Mouse (Mus musculus): ENCODE data around the gene Cdiptos. TPM values are rescaled to one million over a fixed set of nuclear protein-coding genes. Genes with fewer than 3 reads are reported as not detected.

The Cdiptos gene
- polyA plus RNA-seq, 1 experiment from 2014 or later: 0.72 TPM

GRCm38 (mm10) chr7:126982054-126982453 lies 6.2 kb upstream of the Cdiptos start:
- Histone ChIP-seq H3K4me3 (no peak overlapping the region), H3K27me3 (ENCODE audit: poor library complexity, severe bottlenecking) (no peaks in the 10 kb centered on the region), H3K4me1 (peaks cover 16% of the 10 kb centered on the region), H3K9me3 (no peaks in the 10 kb centered on the region), H3K27ac (no peak overlapping the region), H3K36me3 (replicated peaks) (peaks cover 40% of the 10 kb centered on the region)
- 90% methylated on average over 4 of the region's 4 CpGs for WGBS
- no peak for DNase-seq (ENCODE audit: extremely low spot score, low spot score)

DNA sequence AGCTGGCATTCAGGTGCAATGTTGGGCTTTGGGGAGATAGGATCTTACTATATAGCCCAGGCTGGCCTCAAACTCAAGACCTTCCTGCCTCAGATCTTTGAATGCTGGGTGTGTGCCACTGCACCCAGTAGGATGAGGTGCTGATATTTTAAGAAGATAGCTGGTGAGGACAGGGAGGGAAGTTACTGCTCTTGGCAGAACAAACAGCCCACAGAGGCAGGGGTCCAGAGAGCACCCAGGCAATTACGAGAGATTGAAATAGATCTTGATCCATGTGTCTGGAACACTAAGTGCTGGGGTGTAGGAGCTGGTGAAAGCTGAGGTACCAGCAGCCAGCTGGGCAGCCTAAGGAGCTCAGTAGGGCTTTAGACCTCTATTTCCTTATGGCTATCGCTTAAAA lies 5.7 kb upstream of the Cdiptos start:
- Histone ChIP-seq H3K4me3 (no peak overlapping the region), H3K4me1 (peaks cover 21% of the 10 kb centered on the region), H3K27me3 (ENCODE audit: poor library complexity, severe bottlenecking) (no peaks in the 10 kb centered on the region), H3K9me3 (no peaks in the 10 kb centered on the region), H3K27ac (no peak overlapping the region), H3K36me3 (replicated peaks) (peaks cover 40% of the 10 kb centered on the region)
- WGBS: 86% methylated on average over 2 of the region's 2 CpGs
- no peak for DNase-seq (ENCODE audit: extremely low spot score, low spot score)

DNA sequence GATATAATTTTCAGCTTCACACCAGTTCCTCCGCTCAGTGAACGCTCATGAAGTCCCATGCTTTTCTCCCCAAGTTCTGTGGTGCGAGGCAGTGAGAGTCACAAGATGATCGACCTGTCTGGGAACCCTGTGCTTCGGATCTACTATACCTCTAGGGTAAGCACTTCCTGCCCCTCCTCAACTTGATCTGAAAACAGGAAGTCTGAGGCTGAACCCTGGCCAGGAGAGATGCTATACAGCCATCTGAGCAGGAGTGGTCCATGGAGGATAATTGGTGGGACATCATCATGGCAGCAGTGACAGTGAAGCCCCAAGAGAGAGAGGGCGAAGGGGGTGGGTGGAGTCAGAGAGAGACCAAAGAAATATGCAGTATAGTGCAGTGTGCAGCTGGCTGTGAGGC lies 2.9 kb upstream of the Cdiptos start:
- Histone ChIP-seq H3K4me1 (peaks cover 23% of the 10 kb centered on the region), H3K27ac (no peak overlapping the region), H3K27me3 (ENCODE audit: poor library complexity, severe bottlenecking) (no peaks in the 10 kb centered on the region), H3K4me3 (no peak overlapping the region), H3K36me3 (replicated peaks) (peaks cover 40% of the 10 kb centered on the region), H3K9me3 (no peaks in the 10 kb centered on the region)
- DNase-seq (ENCODE audit: extremely low spot score, low spot score): no peak
- WGBS: 93% methylated on average over 6 of the region's 6 CpGs

DNA sequence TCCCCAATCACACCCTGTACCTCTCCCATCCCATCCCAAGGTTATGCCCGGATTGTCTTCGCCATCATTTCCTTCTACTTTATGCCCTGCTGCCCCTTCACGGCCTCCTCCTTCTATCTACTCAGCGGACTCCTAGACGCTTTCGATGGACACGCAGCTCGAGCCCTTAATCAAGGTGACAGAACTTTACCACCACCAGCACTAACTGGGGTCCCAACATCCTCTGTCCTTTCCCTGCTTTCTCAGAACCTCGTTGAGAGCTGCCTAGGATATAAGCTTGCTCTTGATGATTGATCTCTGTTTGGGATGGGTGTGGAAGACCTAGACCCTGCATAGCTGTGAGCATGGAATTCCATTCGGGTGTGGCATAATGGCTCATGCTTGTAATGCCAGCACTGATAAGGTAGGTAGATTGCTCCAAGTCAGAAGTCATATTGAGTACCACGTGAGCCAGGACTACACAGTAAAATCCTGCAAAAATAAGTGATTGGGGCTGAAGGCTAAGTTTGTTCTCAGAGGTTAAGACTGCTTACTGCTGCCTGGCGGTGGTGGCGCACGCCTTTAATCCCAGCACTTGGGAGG lies 1.1 kb upstream of the Cdiptos start:
- H3K9me3 ChIP-seq: no peaks in the 10 kb centered on the region
- H3K27ac ChIP-seq: peak overlapping the region; percentile 99
- peaks cover 23% of the 10 kb centered on the region for H3K4me1 ChIP-seq
- 31% methylated on average over 14 of the region's 14 CpGs for WGBS
- no peaks in the 10 kb centered on the region for H3K27me3 ChIP-seq (ENCODE audit: poor library complexity, severe bottlenecking)
- peak overlapping the region; percentile 100 for H3K4me3 ChIP-seq
- peaks cover 40% of the 10 kb centered on the region for H3K36me3 ChIP-seq (replicated peaks)
- DNase-seq (ENCODE audit: extremely low spot score, low spot score): no peak

GRCm38 (mm10) chr7:126975893-126975949 lies 177 bp downstream of the Cdiptos start, which contains the start of gene Cdipt:
Gene Cdipt (plus strand): TSS chr7:126975914.
- peaks cover 23% of the 10 kb centered on the region for H3K4me1 ChIP-seq
- 6% methylated on average over 1 of the region's 1 CpGs for WGBS
- H3K9me3 ChIP-seq: no peaks in the 10 kb centered on the region

DNA sequence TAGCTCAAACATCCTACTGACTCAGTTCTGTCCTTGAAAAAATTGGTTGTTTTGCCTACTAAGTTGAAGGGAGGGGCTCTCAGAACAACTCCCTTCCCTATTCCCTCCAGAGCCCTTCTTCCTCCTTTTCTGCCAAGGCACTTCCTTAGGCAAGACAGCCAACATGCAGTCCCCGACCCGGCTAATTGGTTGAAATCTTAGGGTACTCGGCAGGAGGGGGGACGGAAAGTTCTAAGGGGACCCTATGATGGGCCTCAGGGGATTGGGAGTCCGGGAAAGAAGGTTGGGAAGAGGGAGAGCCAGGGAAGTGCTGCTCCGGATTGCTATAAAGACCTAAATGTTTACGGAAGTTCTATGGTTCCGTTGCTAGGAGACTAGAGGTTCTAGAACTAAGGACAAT lies 405 bp downstream of the Cdiptos start:
- H3K4me1 ChIP-seq: peaks cover 23% of the 10 kb centered on the region
- WGBS: 18% methylated on average over 8 of the region's 8 CpGs
- H3K27me3 ChIP-seq (ENCODE audit: poor library complexity, severe bottlenecking): no peaks in the 10 kb centered on the region
- no peak for DNase-seq (ENCODE audit: extremely low spot score, low spot score)
- peaks cover 29% of the 10 kb centered on the region for H3K36me3 ChIP-seq (replicated peaks)
- peak overlapping the region; percentile 100 for H3K4me3 ChIP-seq
- H3K27ac ChIP-seq: peak overlapping the region; percentile 99
- H3K9me3 ChIP-seq: no peaks in the 10 kb centered on the region

More at GRCm38 (mm10) chr7:126975893-126975949, 177 bp downstream of the Cdiptos start, which contains the start of gene Cdipt:
- Histone ChIP-seq H3K27ac (peak within 1 kb of the TSS; percentile 99), H3K4me3 (peak within 1 kb of the TSS; percentile 100), H3K36me3 (replicated peaks) (peaks cover 30% of the 10 kb centered on the region), H3K27me3 (ENCODE audit: poor library complexity, severe bottlenecking) (no peaks in the 10 kb centered on the region)
- DNase-seq (ENCODE audit: extremely low spot score, low spot score): no peak

DNA sequence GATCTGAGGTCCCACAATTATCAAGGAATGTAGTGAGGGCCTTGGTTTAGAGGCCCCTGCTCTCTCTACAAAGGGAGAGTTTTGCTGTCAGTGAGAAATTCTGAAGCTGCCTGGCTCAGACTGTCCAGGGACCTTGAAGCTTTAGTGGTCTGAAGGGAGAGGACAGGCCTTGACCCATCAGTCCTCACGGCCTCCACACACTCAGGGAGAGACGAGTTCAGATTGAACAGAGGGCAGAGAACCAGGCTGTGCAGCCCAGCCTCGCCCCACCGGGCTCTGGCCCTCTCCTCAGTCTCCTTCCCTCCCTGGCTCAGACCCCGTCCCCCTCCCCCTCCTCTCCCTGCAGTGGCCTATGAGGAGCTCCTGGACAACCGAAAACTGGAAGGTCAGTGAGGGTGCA lies 8.5 kb downstream of the Cdiptos start:
- Histone ChIP-seq H3K36me3 (replicated peaks) (no peaks in the 10 kb centered on the region), H3K4me3 (no peak overlapping the region), H3K27ac (no peak overlapping the region), H3K9me3 (no peaks in the 10 kb centered on the region), H3K4me1 (peaks cover 6% of the 10 kb centered on the region; the same call in 1 of the 2 replicates), H3K27me3 (ENCODE audit: poor library complexity, severe bottlenecking) (peaks cover 22% of the 10 kb centered on the region)
- WGBS: 61% methylated on average over 6 of the region's 6 CpGs
- no peak for DNase-seq (ENCODE audit: extremely low spot score, low spot score)

GRCm38 (mm10) chr7:126965568-126965967 lies 10.3 kb downstream of the Cdiptos start:
- peaks cover 32% of the 10 kb centered on the region for H3K27me3 ChIP-seq (ENCODE audit: poor library complexity, severe bottlenecking)
- WGBS: 81% methylated on average over 3 of the region's 3 CpGs

GRCm38 (mm10) chr7:126963548-126964286 lies 12.2 kb downstream of the Cdiptos start:
- Histone ChIP-seq H3K27ac (no peak overlapping the region), H3K9me3 (no peaks in the 10 kb centered on the region), H3K4me3 (peak overlapping the region; percentile 29), H3K4me1 (peaks cover 6% of the 10 kb centered on the region; the same call in 1 of the 2 replicates), H3K27me3 (ENCODE audit: poor library complexity, severe bottlenecking) (peaks cover 32% of the 10 kb centered on the region), H3K36me3 (replicated peaks) (no peaks in the 10 kb centered on the region)
- peak; percentile 40 for DNase-seq (ENCODE audit: extremely low spot score, low spot score)
- 28% methylated on average over 19 of the region's 19 CpGs for WGBS

More at GRCm38 (mm10) chr7:126965568-126965967, 10.3 kb downstream of the Cdiptos start:
- no peak overlapping the region for H3K27ac ChIP-seq
- H3K4me1 ChIP-seq: peaks cover 6% of the 10 kb centered on the region; the same call in 1 of the 2 replicates
- H3K9me3 ChIP-seq: no peaks in the 10 kb centered on the region
- DNase-seq (ENCODE audit: extremely low spot score, low spot score): no peak
- H3K36me3 ChIP-seq (replicated peaks): no peaks in the 10 kb centered on the region
- H3K4me3 ChIP-seq: no peak overlapping the region

DNA sequence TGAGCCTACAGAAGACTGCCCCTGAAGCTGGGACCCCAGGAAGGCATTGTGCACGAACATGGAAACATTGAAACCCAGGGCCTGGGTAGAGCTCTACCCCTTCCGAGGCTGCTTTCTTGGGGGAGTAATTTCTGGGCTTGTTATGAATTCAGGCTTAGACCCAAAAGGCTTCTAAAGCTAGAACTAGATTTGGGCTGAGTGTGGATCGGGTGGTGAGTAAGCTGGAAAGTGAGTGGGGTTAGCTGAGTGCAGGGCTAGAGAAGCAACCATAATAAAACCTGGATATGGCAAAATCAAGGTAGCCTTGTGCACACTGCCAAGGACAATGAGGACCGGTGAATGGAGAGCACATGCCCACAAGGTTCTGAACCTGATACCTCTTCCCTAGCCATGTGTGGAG lies 13.9 kb downstream of the Cdiptos start:
- no peaks in the 10 kb centered on the region for H3K36me3 ChIP-seq (replicated peaks)
- H3K9me3 ChIP-seq: no peaks in the 10 kb centered on the region
- 94% methylated on average over 4 of the region's 4 CpGs for WGBS
- peaks cover 32% of the 10 kb centered on the region for H3K27me3 ChIP-seq (ENCODE audit: poor library complexity, severe bottlenecking)
- peaks cover 6% of the 10 kb centered on the region; the same call in 1 of the 2 replicates for H3K4me1 ChIP-seq
- H3K4me3 ChIP-seq: no peak overlapping the region
- no peak overlapping the region for H3K27ac ChIP-seq
- no peak for DNase-seq (ENCODE audit: extremely low spot score, low spot score)

- H3K4me3 ChIP-seq: no peak overlapping the region
- no peaks in the 10 kb centered on the region for H3K9me3 ChIP-seq
- peaks cover 6% of the 10 kb centered on the region; the same call in 1 of the 2 replicates for H3K4me1 ChIP-seq
- H3K27ac ChIP-seq: no peak overlapping the region
- 88% methylated on average over 5 of the region's 5 CpGs for WGBS
- no peak for DNase-seq (ENCODE audit: extremely low spot score, low spot score)
- peaks cover 32% of the 10 kb centered on the region for H3K27me3 ChIP-seq (ENCODE audit: poor library complexity, severe bottlenecking)
- H3K36me3 ChIP-seq (replicated peaks): no peaks in the 10 kb centered on the region
Observed at GRCm38 (mm10) chr7:126961095-126961494, 14.8 kb downstream of the Cdiptos start.

DNA sequence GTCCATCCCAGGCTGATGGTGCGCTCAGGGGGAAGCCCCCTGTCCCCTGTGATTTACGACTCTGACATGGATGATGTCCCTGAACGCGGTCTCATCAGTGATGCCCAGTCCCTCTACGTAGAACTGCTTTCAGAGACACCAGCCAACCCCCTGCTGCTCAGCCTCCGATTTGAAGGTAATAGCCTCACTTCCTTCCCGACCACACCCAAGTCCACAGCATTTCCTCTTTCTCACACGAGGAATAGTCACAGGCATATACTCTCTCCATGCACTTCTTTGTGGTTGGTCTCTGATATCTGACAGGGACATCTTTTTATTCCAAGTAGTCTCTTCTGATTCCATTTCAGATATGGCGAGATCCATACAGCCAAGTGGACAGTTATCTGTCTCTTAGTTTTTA lies 16.1 kb downstream of the Cdiptos start:
- Histone ChIP-seq H3K27ac (no peak overlapping the region), H3K27me3 (ENCODE audit: poor library complexity, severe bottlenecking) (peaks cover 32% of the 10 kb centered on the region), H3K36me3 (replicated peaks) (no peaks in the 10 kb centered on the region), H3K9me3 (no peaks in the 10 kb centered on the region), H3K4me1 (peaks cover 6% of the 10 kb centered on the region; the same call in 1 of the 2 replicates), H3K4me3 (no peak overlapping the region)
- DNase-seq (ENCODE audit: extremely low spot score, low spot score): no peak
- 83% methylated on average over 9 of the region's 9 CpGs for WGBS

GRCm38 (mm10) chr7:126955125-126955524 lies 20.8 kb downstream of the Cdiptos start:
- WGBS: 62% methylated on average over 3 of the region's 3 CpGs
- H3K36me3 ChIP-seq (replicated peaks): no peaks in the 10 kb centered on the region
- no peak overlapping the region for H3K4me3 ChIP-seq
- peaks cover 16% of the 10 kb centered on the region for H3K4me1 ChIP-seq
- DNase-seq (ENCODE audit: extremely low spot score, low spot score): no peak
- no peaks in the 10 kb centered on the region for H3K9me3 ChIP-seq
- peaks cover 37% of the 10 kb centered on the region for H3K27me3 ChIP-seq (ENCODE audit: poor library complexity, severe bottlenecking)
- no peak overlapping the region for H3K27ac ChIP-seq
